Mouse (Mus musculus) brown adipose tissue, adult 24 weeks (tissue): ENCODE results near the gene Abhd14b. TPM values are rescaled to one million over a fixed set of nuclear protein-coding genes. Genes with fewer than 3 reads are reported as not detected.

Experiments used
- H3K27ac ChIP-seq: fragments of 200-500 bp; replicated peaks from 2 replicates; pipeline ENCODE4 v1.5.1; 2012; ENCODE audit warnings: low read depth, mild to moderate bottlenecking, low read length
- H3K4me1 ChIP-seq: fragments of 200-500 bp; 2 replicates; pipeline ENCODE4 v1.6.1; 2012; ENCODE audit warnings: low read length, mixed read lengths; ENCODE audit not compliant: control insufficient read depth, insufficient read depth, insufficient read length
- H3K4me3 ChIP-seq: fragments of 200-500 bp; 2 replicates; pipeline ENCODE4 v1.5.1; 2012; ENCODE audit warnings: low read depth, mild to moderate bottlenecking, low read length, moderate library complexity; ENCODE audit not compliant: insufficient read depth
- polyA plus RNA-seq: library from polyadenylated mRNA; stranded (reverse); fragments of >200 nt; gene quantifications from 2 replicates; pipeline ENCODE4 v1.2.4, GENCODE M21; 2012; ENCODE audit not compliant: missing spikeins, insufficient read depth, insufficient read length

Gene Abhd14b
- polyA plus RNA-seq, 1 experiment = 26.4 TPM

GRCm38 (mm10) chr9:106461641-106462429 lies 14.6 kb downstream of the Abhd14b start:
- Histone ChIP-seq H3K4me1 (no peaks in the 10 kb centered on the region), H3K4me3 (no peak overlapping the region), H3K27ac (no peak overlapping the region)

GRCm38 (mm10) chr9:106462430-106462800 lies 15.2 kb downstream of the Abhd14b start:
- Histone ChIP-seq H3K4me1 (no peaks in the 10 kb centered on the region), H3K27ac (no peak overlapping the region), H3K4me3 (no peak overlapping the region)

GRCm38 (mm10) chr9:106463122-106464063 lies 16.1 kb downstream of the Abhd14b start:
- no peak overlapping the region for H3K27ac ChIP-seq

GRCm38 (mm10) chr9:106464751-106465541 lies 17.7 kb downstream of the Abhd14b start:
- Histone ChIP-seq H3K4me1 (no peaks in the 10 kb centered on the region; the same call in 1 of the 2 replicates), H3K27ac (no peak overlapping the region), H3K4me3 (peak overlapping the region; percentile 75)

More at GRCm38 (mm10) chr9:106463122-106464063, 16.1 kb downstream of the Abhd14b start:
- H3K4me3 ChIP-seq = no peak overlapping the region
- H3K4me1 ChIP-seq = no peaks in the 10 kb centered on the region

GRCm38 (mm10) chr9:106465571-106466200 lies 18.4 kb downstream of the Abhd14b start, which contains the start of gene Gpr62:
Gpr62 (minus strand) TSS chr9:106465938.
- H3K27ac ChIP-seq = no peak within 1 kb of the TSS
- no peaks in the 10 kb centered on the region; the same call in 1 of the 2 replicates for H3K4me1 ChIP-seq
- H3K4me3 ChIP-seq = peak within 1 kb of the TSS; percentile 75

- H3K4me3 ChIP-seq = no peak overlapping the region
- H3K4me1 ChIP-seq = no peaks in the 10 kb centered on the region; the same call in 1 of the 2 replicates
- no peak overlapping the region for H3K27ac ChIP-seq
Measured at GRCm38 (mm10) chr9:106466721-106467120, 19.5 kb downstream of the Abhd14b start.

- no peaks in the 10 kb centered on the region; the same call in 1 of the 2 replicates for H3K4me1 ChIP-seq
- H3K27ac ChIP-seq = no peak overlapping the region
- no peak overlapping the region for H3K4me3 ChIP-seq
Measured at GRCm38 (mm10) chr9:106467746-106468145, 20.5 kb downstream of the Abhd14b start.

- Histone ChIP-seq H3K4me1 (no peaks in the 10 kb centered on the region; the same call in none of the 2 replicates), H3K4me3 (no peak overlapping the region), H3K27ac (no peak overlapping the region)
Measured at GRCm38 (mm10) chr9:106469317-106469716, 22.1 kb downstream of the Abhd14b start.

- no peak overlapping the region for H3K4me3 ChIP-seq
- no peak overlapping the region for H3K27ac ChIP-seq
- H3K4me1 ChIP-seq = no peaks in the 10 kb centered on the region; the same call in none of the 2 replicates
Measured at GRCm38 (mm10) chr9:106469776-106470175, 22.5 kb downstream of the Abhd14b start.

- H3K27ac ChIP-seq = peak overlapping the region; percentile 24; the same call in 1 of the 2 replicates
- H3K4me3 ChIP-seq = peak overlapping the region; percentile 13; the same call in 1 of the 2 replicates
- H3K4me1 ChIP-seq = peaks cover 4% of the 10 kb centered on the region
Measured at GRCm38 (mm10) chr9:106470991-106471750, 23.9 kb downstream of the Abhd14b start.

- peak overlapping the region; percentile 13; the same call in 1 of the 2 replicates for H3K4me3 ChIP-seq
- H3K4me1 ChIP-seq = peaks cover 4% of the 10 kb centered on the region
- H3K27ac ChIP-seq = peak overlapping the region; percentile 60
Measured at GRCm38 (mm10) chr9:106471892-106472291, 24.6 kb downstream of the Abhd14b start.

- H3K4me1 ChIP-seq = peaks cover 4% of the 10 kb centered on the region
- H3K4me3 ChIP-seq = no peak overlapping the region
- H3K27ac ChIP-seq = peak overlapping the region; percentile 60
Measured at GRCm38 (mm10) chr9:106472321-106472720, 25.1 kb downstream of the Abhd14b start.

GRCm38 (mm10) chr9:106473081-106473752 lies 26.0 kb downstream of the Abhd14b start:
- Histone ChIP-seq H3K4me1 (peaks cover 9% of the 10 kb centered on the region), H3K27ac (no peak overlapping the region), H3K4me3 (no peak overlapping the region)
